Comparison of ENCODE assay signal across 22 mouse cellular contexts in genomic region chr5:74688822-74689221, GRCm38 (mm10). TPM values are rescaled to one million over a fixed set of nuclear protein-coding genes. Genes with fewer than 3 reads are reported as not detected.
"Had no signal": no experiment of that assay in that cellular context is flagged by ENCODE, and none has a peak within 500 bp of the region (broad histone marks: within the 10 kb centered on the region; RNA-seq: fewer than 3 reads in every experiment).

No protein-coding gene starts in this region.

- H3K36me3 ChIP-seq: limb, embryonic 12.5 days; limb, embryonic 15.5 days; midbrain, embryonic 12.5 days; midbrain, embryonic 15.5 days; neural tube, embryonic 12.5 days; neural tube, embryonic 15.5 days had no signal

- DNase-seq: kidney, adult 18-20 months; kidney, adult 9 months; kidney, postnatal 14 days; kidney, postnatal 4 days; left cerebral cortex, postnatal 4 days; liver, postnatal 0 days; right cerebral cortex, adult 18-20 months; right cerebral cortex, postnatal 14 days; right cerebral cortex, postnatal 4 days; thymus, adult 2 months; thymus, postnatal 14 days; thymus, postnatal 4 days had no signal

- H3K9me3 ChIP-seq: limb, embryonic 12.5 days; limb, embryonic 15.5 days; midbrain, embryonic 12.5 days; midbrain, embryonic 15.5 days; neural tube, embryonic 12.5 days; neural tube, embryonic 15.5 days had no signal

- H3K27ac ChIP-seq: limb, embryonic 12.5 days; limb, embryonic 15.5 days; liver, embryonic 14.5 days; macrophage; midbrain, embryonic 12.5 days; midbrain, embryonic 15.5 days; neural tube, embryonic 12.5 days; neural tube, embryonic 15.5 days had no signal

- H3K9ac ChIP-seq: limb, embryonic 12.5 days; limb, embryonic 15.5 days; liver, embryonic 14.5 days; liver, postnatal 0 days; midbrain, embryonic 12.5 days; midbrain, embryonic 15.5 days; neural tube, embryonic 12.5 days; neural tube, embryonic 15.5 days had no signal

- H3K4me2 ChIP-seq: limb, embryonic 12.5 days; limb, embryonic 15.5 days; liver, embryonic 11.5 days; midbrain, embryonic 12.5 days; midbrain, embryonic 15.5 days; neural tube, embryonic 12.5 days; neural tube, embryonic 15.5 days had no signal

- ATAC-seq: intestine, embryonic 16.5 days; liver, postnatal 0 days; midbrain, embryonic 15.5 days had no signal

- H3K27me3 ChIP-seq: limb, embryonic 12.5 days; limb, embryonic 15.5 days; midbrain, embryonic 12.5 days; midbrain, embryonic 15.5 days; neural tube, embryonic 12.5 days; neural tube, embryonic 15.5 days had no signal

- H3K4me3 ChIP-seq: limb, embryonic 12.5 days; limb, embryonic 15.5 days; midbrain, embryonic 12.5 days; midbrain, embryonic 15.5 days; neural tube, embryonic 12.5 days; neural tube, embryonic 15.5 days had no signal

- H3K4me1 ChIP-seq: limb, embryonic 15.5 days; midbrain, embryonic 12.5 days; midbrain, embryonic 15.5 days; neural tube, embryonic 12.5 days; neural tube, embryonic 15.5 days had no signal

RNA-seq across cellular contexts. Expression of gene Lnx1, which starts 13.9 kb away (rescaled TPM):
- polyA plus RNA-seq: macrophage had no signal
